Mouse (Mus musculus) embryonic facial prominence, embryonic 11.5 days (tissue): ENCODE data around the gene Psap. TPM values are rescaled to one million over a fixed set of nuclear protein-coding genes. Genes with fewer than 3 reads are reported as not detected.
"Not testable (repeated sequence)": the region's sequence is repeated elsewhere in the genome, so short reads cannot be mapped to it uniquely, and the experiment has no call there.

Source experiments
- ATAC-seq: fragments of 200-750 bp; cut with Nextera tagmentation; replicated peaks from 2 replicates; pipeline ENCODE4 v1.8.0; 2017; ENCODE audit warnings: low read depth; ENCODE audit not compliant: insufficient number of reproducible peaks, low FRiP score, low TSS enrichment
- DNase-seq: peaks from one replicate; pipeline ENCODE4 v3.0.0-alpha.2; 2015; ENCODE audit warnings: low spot score
- H3K27ac ChIP-seq: fragments of 300-500 bp; sonication (generic); replicated peaks from 2 replicates; pipeline ENCODE4 v1.5.1; 2014; ENCODE audit warnings: mild to moderate bottlenecking, low read depth, low read length, control low read depth
- H3K27me3 ChIP-seq: fragments of 300-500 bp; sonication (generic); 2 replicates; pipeline ENCODE4 v1.6.1; 2014; ENCODE audit warnings: mild to moderate bottlenecking, low read length, moderate library complexity, mixed read lengths; ENCODE audit not compliant: control insufficient read depth, insufficient read depth
- H3K36me3 ChIP-seq: fragments of 300-500 bp; sonication (generic); replicated peaks from 2 replicates; pipeline ENCODE4 v1.6.1; 2014; ENCODE audit warnings: low read depth, mild to moderate bottlenecking, low read length, moderate library complexity, mixed read lengths; ENCODE audit not compliant: control insufficient read depth, insufficient read depth
- H3K4me1 ChIP-seq: fragments of 300-500 bp; sonication (generic); 2 replicates; pipeline ENCODE4 v1.6.1; 2014; ENCODE audit warnings: low read length, mixed read lengths; ENCODE audit not compliant: control insufficient read depth, insufficient read depth
- H3K4me2 ChIP-seq: fragments of 300-500 bp; sonication (generic); 2 replicates; pipeline ENCODE4 v1.6.1; 2014; ENCODE audit warnings: low read depth, mild to moderate bottlenecking, control low read depth, low read length, moderate library complexity
- H3K4me3 ChIP-seq: fragments of 300-500 bp; sonication (generic); 2 replicates; pipeline ENCODE4 v1.5.1; 2014; ENCODE audit warnings: low read depth, low read length, control low read depth
- H3K9ac ChIP-seq: fragments of 300-500 bp; sonication (generic); replicated peaks from 2 replicates; pipeline ENCODE4 v1.6.1; 2014; ENCODE audit warnings: mild to moderate bottlenecking, control low read depth, low read length
- H3K9me3 ChIP-seq: fragments of 300-500 bp; sonication (generic); replicated peaks from 2 replicates; pipeline ENCODE4 v1.6.1; 2016; ENCODE audit warnings: mild to moderate bottlenecking, low read length, inconsistent platforms, mixed read lengths; ENCODE audit not compliant: control insufficient read depth
- WGBS: fragments of 180-500 bp; shearing (Covaris S2); extraction: QIAGEN DNeasy Blood & Tissue Kit; methylation state at CpG from one replicate; pipeline ENCODE4 v1.1.7; 2014; 5-methylcytosine and 5-hydroxymethylcytosine counted together
- polyA plus RNA-seq: library from polyadenylated mRNA; unstranded; fragments of >200 nt; fragmentation: Nextera tagmentation; extraction: Ambion mirVana; gene quantifications from 2 replicates; pipeline ENCODE4 v1.2.1, GENCODE M21; 2014

Gene Psap
- polyA plus RNA-seq, 1 experiment from 2014 or later, result 64.2 TPM

GRCm38 (mm10) chr10:60240416-60240815 is 37.0 kb upstream of the Psap start:
- Histone ChIP-seq H3K27me3 (no peaks in the 10 kb centered on the region), H3K9ac (no peak overlapping the region), H3K9me3 (no peaks in the 10 kb centered on the region), H3K4me3 (no peak overlapping the region), H3K36me3 (no peaks in the 10 kb centered on the region), H3K4me2 (no peak overlapping the region), H3K27ac (no peak overlapping the region), H3K4me1 (no peaks in the 10 kb centered on the region)
- DNase-seq (no peak), ATAC-seq (no peak)
- 85% methylated on average over 6 of the region's 6 CpGs for WGBS

- Histone ChIP-seq H3K9ac (no peak overlapping the region), H3K4me2 (no peak overlapping the region), H3K4me1 (no peaks in the 10 kb centered on the region), H3K4me3 (no peak overlapping the region), H3K27me3 (no peaks in the 10 kb centered on the region), H3K9me3 (no peaks in the 10 kb centered on the region), H3K36me3 (no peaks in the 10 kb centered on the region), H3K27ac (no peak overlapping the region)
- DNase-seq (no peak), ATAC-seq (no peak)
- WGBS, result 93% methylated on average over 5 of the region's 5 CpGs
These were observed 33.5 kb upstream of the Psap start for GRCm38 (mm10) chr10:60243941-60244340.

- Histone ChIP-seq H3K9me3 (no peaks in the 10 kb centered on the region), H3K36me3 (no peaks in the 10 kb centered on the region), H3K4me2 (no peak overlapping the region), H3K9ac (no peak overlapping the region), H3K27me3 (no peaks in the 10 kb centered on the region), H3K27ac (no peak overlapping the region), H3K4me3 (no peak overlapping the region), H3K4me1 (no peaks in the 10 kb centered on the region)
- WGBS, result 2% methylated on average over 8 of the region's 8 CpGs
- DNase-seq (peak; percentile 96), ATAC-seq (no peak; the same call in 1 of the 2 replicates)
These were observed 32.4 kb upstream of the Psap start for GRCm38 (mm10) chr10:60245041-60245440.

DNA sequence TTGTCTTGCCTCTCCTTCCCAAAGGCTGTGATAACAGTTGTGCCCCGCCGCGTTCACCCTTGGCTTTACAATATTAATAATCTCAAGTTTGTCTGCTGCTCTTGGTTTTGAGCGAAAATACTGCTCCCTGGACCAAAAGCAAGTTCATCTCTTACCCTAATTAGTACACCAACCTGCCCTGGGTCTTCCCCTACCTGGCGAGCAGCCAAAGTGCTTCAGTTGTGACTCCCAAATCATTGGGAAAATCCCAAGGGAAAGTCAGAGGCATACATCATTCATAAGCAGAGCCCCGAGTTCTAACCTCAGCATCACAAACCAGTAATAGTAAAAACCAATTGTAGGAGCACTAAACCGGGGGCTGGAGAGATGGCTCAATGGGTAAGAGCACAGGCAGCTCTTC is 31.8 kb upstream of the Psap start:
- Histone ChIP-seq H3K4me1 (no peaks in the 10 kb centered on the region), H3K9me3 (no peaks in the 10 kb centered on the region), H3K4me2 (no peak overlapping the region), H3K27ac (no peak overlapping the region), H3K4me3 (no peak overlapping the region), H3K9ac (no peak overlapping the region), H3K27me3 (no peaks in the 10 kb centered on the region), H3K36me3 (no peaks in the 10 kb centered on the region)
- DNase-seq (no peak), ATAC-seq (no peak)
- 81% methylated on average over 7 of the region's 7 CpGs for WGBS

DNA sequence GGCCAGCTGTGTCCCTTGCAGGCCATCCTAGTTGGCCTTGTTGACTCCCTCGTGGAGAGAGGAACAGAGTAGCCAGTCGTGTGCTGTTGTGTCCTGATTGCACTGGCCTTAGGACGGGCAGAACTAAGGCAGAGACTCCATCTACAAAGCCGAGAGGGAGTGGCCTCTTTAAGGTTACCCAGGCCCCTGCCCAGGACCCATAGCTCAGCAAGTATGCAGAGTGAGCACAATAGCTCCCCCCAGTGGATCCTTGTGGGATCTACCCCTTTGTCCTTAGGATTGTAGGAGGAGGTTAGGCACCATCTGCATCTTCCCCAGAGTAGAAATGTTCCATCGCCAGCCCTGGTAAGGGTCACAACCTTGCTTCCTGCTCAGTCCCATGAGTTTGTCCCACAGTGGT is 30.9 kb upstream of the Psap start:
- H3K4me1 ChIP-seq, result no peaks in the 10 kb centered on the region

GRCm38 (mm10) chr10:60248345-60248744 is 29.1 kb upstream of the Psap start:
- H3K27me3 ChIP-seq, H3K4me1 ChIP-seq, ATAC-seq, H3K36me3 ChIP-seq, H3K4me3 ChIP-seq, H3K4me2 ChIP-seq, DNase-seq, H3K27ac ChIP-seq, H3K9me3 ChIP-seq, H3K9ac ChIP-seq: not testable (repeated sequence)
- 90% methylated on average over 3 of the region's 3 CpGs for WGBS

More for the DNA sequence above, 30.9 kb upstream of the Psap start:
- Histone ChIP-seq H3K27me3 (no peaks in the 10 kb centered on the region), H3K27ac (no peak overlapping the region), H3K4me2 (no peak overlapping the region), H3K9me3 (no peaks in the 10 kb centered on the region), H3K36me3 (no peaks in the 10 kb centered on the region), H3K9ac (no peak overlapping the region), H3K4me3 (no peak overlapping the region)
- DNase-seq (peak; percentile 74), ATAC-seq (no peak)
- 25% methylated on average over 5 of the region's 5 CpGs for WGBS

DNA sequence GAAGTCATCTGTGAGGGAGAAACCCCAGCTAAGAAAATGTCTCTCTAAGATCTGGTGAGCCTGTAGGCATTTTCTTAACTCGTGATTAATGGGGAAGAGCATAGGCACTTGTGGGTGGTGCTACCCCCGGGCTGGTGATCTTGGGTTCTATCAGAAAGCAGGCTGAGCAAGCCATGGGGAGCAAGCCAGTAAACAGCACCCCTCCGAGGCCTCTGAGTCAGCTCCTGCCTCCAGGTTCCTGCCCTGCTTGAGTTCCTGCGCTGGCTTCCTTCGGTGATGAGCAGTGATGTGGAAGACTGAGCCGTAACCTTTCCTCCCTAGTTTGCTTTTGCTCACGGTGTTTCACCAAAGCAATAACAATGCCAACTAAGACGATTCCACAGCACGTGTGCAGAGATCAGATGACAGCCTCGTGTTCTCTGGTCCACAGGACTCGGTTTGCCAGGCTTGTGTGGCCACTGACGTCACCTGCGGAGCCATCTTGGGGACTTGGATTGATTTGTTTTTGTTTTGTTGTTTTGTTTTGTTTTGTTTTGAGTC is 26.9 kb upstream of the Psap start:
- WGBS, result 79% methylated on average over 13 of the region's 13 CpGs
- H3K9me3 ChIP-seq, result no peaks in the 10 kb centered on the region
- no peak for ATAC-seq

DNA sequence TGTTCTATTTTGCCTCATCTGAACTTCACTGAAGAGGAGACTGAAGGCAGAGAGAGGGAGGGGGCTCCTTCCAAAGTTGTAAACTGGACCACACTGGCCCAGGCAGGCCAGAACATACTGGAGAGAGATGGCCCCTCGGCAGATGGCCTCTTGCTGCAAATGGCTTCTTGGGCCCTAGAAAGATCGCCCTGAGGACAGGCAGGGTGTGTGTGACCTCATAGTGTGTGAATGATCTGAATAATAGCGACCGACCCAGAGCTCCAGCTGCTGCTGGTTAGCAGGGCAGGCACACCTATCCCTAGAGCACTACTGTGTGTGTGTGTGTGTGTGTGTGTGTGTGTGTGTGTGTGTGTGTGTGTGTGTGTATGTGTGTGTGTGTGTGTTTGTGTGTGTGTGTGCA is 25.2 kb upstream of the Psap start:
- 75% methylated on average over 4 of the region's 4 CpGs for WGBS
- Histone ChIP-seq H3K36me3 (no peaks in the 10 kb centered on the region), H3K9ac (no peak overlapping the region), H3K9me3 (no peaks in the 10 kb centered on the region), H3K4me1 (no peaks in the 10 kb centered on the region), H3K4me3 (no peak overlapping the region), H3K4me2 (no peak overlapping the region), H3K27me3 (no peaks in the 10 kb centered on the region), H3K27ac (no peak overlapping the region)
- ATAC-seq (no peak), DNase-seq (no peak)

More for the DNA sequence above, 26.9 kb upstream of the Psap start:
- no peak overlapping the region for H3K27ac ChIP-seq
- H3K9ac ChIP-seq, result no peak overlapping the region
- no peak overlapping the region for H3K4me3 ChIP-seq
- H3K4me2 ChIP-seq, result no peak overlapping the region
- H3K4me1 ChIP-seq, result no peaks in the 10 kb centered on the region
- no peaks in the 10 kb centered on the region for H3K36me3 ChIP-seq
- no peak for DNase-seq
- no peaks in the 10 kb centered on the region for H3K27me3 ChIP-seq
